Mouse (Mus musculus): ENCODE measurements around the gene Elavl2.

The Elavl2 gene

GRCm38 (mm10) chr4:91380341-91381117, 20.1 kb downstream of the Elavl2 start:
- Histone ChIP-seq H3K36me3 (ENCODE audit: insufficient read depth, low read length) (no peaks in the 10 kb centered on the region), H3K4me3 (replicated peaks; ENCODE audit: low read length) (peak overlapping the region; percentile 43), H3K27me3 (ENCODE audit: insufficient read depth, low read length) (peaks cover 16% of the 10 kb centered on the region), H3K4me1 (replicated peaks; ENCODE audit: low read depth, low read length) (peaks cover 42% of the 10 kb centered on the region), H3K9me3 (ENCODE audit: low read length) (no peaks in the 10 kb centered on the region)
- TF ChIP-seq NANOG (IDR thresholded peaks at IDR 0.05; ENCODE audit: borderline replicate concordance, low read length) (no peak), POU5F1 (IDR thresholded peaks at IDR 0.05; ENCODE audit: borderline replicate concordance, low read length) (no peak), CTCF (conservative IDR thresholded peaks at IDR 0.05; ENCODE audit: low read length) (no peak)

GRCm38 (mm10) chr4:91379559-91379958, 21.0 kb downstream of the Elavl2 start:
- Histone ChIP-seq H3K36me3 (ENCODE audit: insufficient read depth, low read length) (no peaks in the 10 kb centered on the region), H3K4me1 (replicated peaks; ENCODE audit: low read depth, low read length) (peaks cover 51% of the 10 kb centered on the region), H3K9me3 (ENCODE audit: low read length) (no peaks in the 10 kb centered on the region), H3K4me3 (replicated peaks; ENCODE audit: low read length) (peak overlapping the region; percentile 59), H3K27me3 (ENCODE audit: insufficient read depth, low read length) (peaks cover 26% of the 10 kb centered on the region)
- TF ChIP-seq NANOG (IDR thresholded peaks at IDR 0.05; ENCODE audit: borderline replicate concordance, low read length) (no peak), CTCF (conservative IDR thresholded peaks at IDR 0.05; ENCODE audit: low read length) (no peak), POU5F1 (IDR thresholded peaks at IDR 0.05; ENCODE audit: borderline replicate concordance, low read length) (no peak)

- Histone ChIP-seq H3K9me3 (ENCODE audit: low read length) (no peaks in the 10 kb centered on the region), H3K4me3 (replicated peaks; ENCODE audit: low read length) (peak overlapping the region; percentile 78), H3K27me3 (ENCODE audit: insufficient read depth, low read length) (peaks cover 47% of the 10 kb centered on the region), H3K4me1 (replicated peaks; ENCODE audit: low read depth, low read length) (peaks cover 67% of the 10 kb centered on the region), H3K36me3 (ENCODE audit: insufficient read depth, low read length) (no peaks in the 10 kb centered on the region)
- TF ChIP-seq CTCF (conservative IDR thresholded peaks at IDR 0.05; ENCODE audit: low read length) (no peak), POU5F1 (IDR thresholded peaks at IDR 0.05; ENCODE audit: borderline replicate concordance, low read length) (no peak), NANOG (IDR thresholded peaks at IDR 0.05; ENCODE audit: borderline replicate concordance, low read length) (no peak)
These were observed 24.2 kb downstream of the Elavl2 start for GRCm38 (mm10) chr4:91376317-91376910.

- no peaks in the 10 kb centered on the region for H3K9me3 ChIP-seq (ENCODE audit: low read length)
- H3K4me3 ChIP-seq (replicated peaks; ENCODE audit: low read length), result peak overlapping the region; percentile 78
- H3K27me3 ChIP-seq (ENCODE audit: insufficient read depth, low read length), result peaks cover 38% of the 10 kb centered on the region
- no peaks in the 10 kb centered on the region for H3K36me3 ChIP-seq (ENCODE audit: insufficient read depth, low read length)
- TF ChIP-seq POU5F1 (IDR thresholded peaks at IDR 0.05; ENCODE audit: borderline replicate concordance, low read length) (no peak), NANOG (IDR thresholded peaks at IDR 0.05; ENCODE audit: borderline replicate concordance, low read length) (no peak), CTCF (conservative IDR thresholded peaks at IDR 0.05; ENCODE audit: low read length) (no peak)
- H3K4me1 ChIP-seq (replicated peaks; ENCODE audit: low read depth, low read length), result peaks cover 64% of the 10 kb centered on the region
These were observed 25.3 kb downstream of the Elavl2 start for GRCm38 (mm10) chr4:91375372-91375687.

DNA sequence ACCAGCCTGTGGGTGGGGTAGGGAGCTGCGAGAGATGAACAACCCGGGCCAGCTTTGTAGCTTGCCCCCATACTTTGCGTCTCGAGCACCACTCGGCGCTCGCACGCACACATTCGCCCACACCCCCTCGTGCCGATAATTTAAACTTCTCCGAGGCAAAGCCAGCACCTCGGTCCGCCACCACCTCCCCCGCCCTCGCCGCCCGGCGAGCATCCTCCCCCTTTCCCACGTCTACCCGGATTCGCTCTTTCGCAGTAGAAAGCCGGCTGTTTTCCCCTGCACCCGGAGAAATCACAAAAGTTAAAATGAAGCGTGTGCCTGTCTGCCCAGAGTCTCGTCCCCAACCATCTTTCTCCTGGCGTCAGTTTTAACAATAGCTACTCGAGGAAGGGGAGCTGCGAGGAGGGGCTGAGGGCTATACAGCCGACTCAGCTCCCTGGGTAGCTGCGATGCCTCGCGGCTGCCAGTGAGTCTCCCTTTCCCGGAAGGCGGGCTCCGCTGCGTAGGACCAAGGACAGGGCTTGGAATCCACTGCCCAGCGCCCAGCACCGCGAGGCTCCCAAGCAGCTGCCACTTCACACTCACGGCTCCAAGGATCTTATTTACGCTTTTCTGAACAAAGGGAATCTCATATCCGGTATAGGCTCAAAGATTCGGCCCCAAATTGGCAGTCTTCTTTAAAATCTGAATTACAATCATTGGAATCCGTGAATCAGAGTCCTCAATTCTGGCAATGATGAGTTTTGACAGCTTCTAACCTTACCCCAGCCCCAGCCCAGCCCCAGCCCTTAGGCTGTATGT, 25.8 kb downstream of the Elavl2 start:
- TF ChIP-seq CTCF (conservative IDR thresholded peaks at IDR 0.05; ENCODE audit: low read length), result no peak
- no peak for TF ChIP-seq NANOG (IDR thresholded peaks at IDR 0.05; ENCODE audit: borderline replicate concordance, low read length)
- no peak for TF ChIP-seq POU5F1 (IDR thresholded peaks at IDR 0.05; ENCODE audit: borderline replicate concordance, low read length)
- H3K36me3 ChIP-seq (ENCODE audit: insufficient read depth, low read length), result no peaks in the 10 kb centered on the region
- H3K9me3 ChIP-seq (ENCODE audit: low read length), result no peaks in the 10 kb centered on the region
- peak overlapping the region; percentile 78 for H3K4me3 ChIP-seq (replicated peaks; ENCODE audit: low read length)
- peaks cover 36% of the 10 kb centered on the region for H3K27me3 ChIP-seq (ENCODE audit: insufficient read depth, low read length)
- H3K4me1 ChIP-seq (replicated peaks; ENCODE audit: low read depth, low read length), result peaks cover 64% of the 10 kb centered on the region

- Histone ChIP-seq H3K4me1 (replicated peaks; ENCODE audit: low read depth, low read length) (peaks cover 73% of the 10 kb centered on the region), H3K4me3 (replicated peaks; ENCODE audit: low read length) (peak overlapping the region; percentile 90), H3K27me3 (ENCODE audit: insufficient read depth, low read length) (peaks cover 35% of the 10 kb centered on the region), H3K36me3 (ENCODE audit: insufficient read depth, low read length) (peaks cover 3% of the 10 kb centered on the region; the same call in 1 of the 2 replicates), H3K9me3 (ENCODE audit: low read length) (no peaks in the 10 kb centered on the region)
- TF ChIP-seq POU5F1 (IDR thresholded peaks at IDR 0.05; ENCODE audit: borderline replicate concordance, low read length), result no peak
- TF ChIP-seq NANOG (IDR thresholded peaks at IDR 0.05; ENCODE audit: borderline replicate concordance, low read length), result no peak
- TF ChIP-seq CTCF (conservative IDR thresholded peaks at IDR 0.05; ENCODE audit: low read length), result no peak
These were observed 27.7 kb downstream of the Elavl2 start for GRCm38 (mm10) chr4:91372844-91373243.

DNA sequence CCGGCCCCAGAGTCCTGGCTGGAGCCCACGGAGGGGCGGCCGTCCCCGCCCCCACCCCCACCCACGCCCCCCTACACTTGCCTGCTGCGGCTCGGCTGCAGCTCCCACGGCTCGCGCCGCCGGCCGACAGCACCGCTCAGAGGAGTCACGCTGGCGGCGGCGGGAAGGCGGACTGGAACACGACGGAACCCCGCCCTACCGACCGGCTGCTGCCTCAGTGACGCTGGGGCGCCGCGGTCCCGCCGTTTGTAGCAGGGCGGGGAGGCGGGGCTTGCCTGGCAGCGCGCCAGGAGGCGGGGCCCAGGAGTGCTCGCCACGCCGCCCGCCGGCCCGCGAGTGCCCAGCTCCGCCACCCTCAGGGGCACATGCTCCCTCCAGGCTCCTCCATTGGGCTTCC, 28.8 kb downstream of the Elavl2 start:
- peaks cover 71% of the 10 kb centered on the region for H3K4me1 ChIP-seq (replicated peaks; ENCODE audit: low read depth, low read length)
- no peak for TF ChIP-seq POU5F1 (IDR thresholded peaks at IDR 0.05; ENCODE audit: borderline replicate concordance, low read length)
- TF ChIP-seq NANOG (IDR thresholded peaks at IDR 0.05; ENCODE audit: borderline replicate concordance, low read length), result no peak
- TF ChIP-seq CTCF (conservative IDR thresholded peaks at IDR 0.05; ENCODE audit: low read length), result no peak
- peaks cover 3% of the 10 kb centered on the region; the same call in 1 of the 2 replicates for H3K36me3 ChIP-seq (ENCODE audit: insufficient read depth, low read length)
- H3K4me3 ChIP-seq (replicated peaks; ENCODE audit: low read length), result peak overlapping the region; percentile 90
- H3K9me3 ChIP-seq (ENCODE audit: low read length), result no peaks in the 10 kb centered on the region
- H3K27me3 ChIP-seq (ENCODE audit: insufficient read depth, low read length), result peaks cover 35% of the 10 kb centered on the region
